Mouse (Mus musculus): Measurements from ENCODE around the gene Mab21l2.

DNA sequence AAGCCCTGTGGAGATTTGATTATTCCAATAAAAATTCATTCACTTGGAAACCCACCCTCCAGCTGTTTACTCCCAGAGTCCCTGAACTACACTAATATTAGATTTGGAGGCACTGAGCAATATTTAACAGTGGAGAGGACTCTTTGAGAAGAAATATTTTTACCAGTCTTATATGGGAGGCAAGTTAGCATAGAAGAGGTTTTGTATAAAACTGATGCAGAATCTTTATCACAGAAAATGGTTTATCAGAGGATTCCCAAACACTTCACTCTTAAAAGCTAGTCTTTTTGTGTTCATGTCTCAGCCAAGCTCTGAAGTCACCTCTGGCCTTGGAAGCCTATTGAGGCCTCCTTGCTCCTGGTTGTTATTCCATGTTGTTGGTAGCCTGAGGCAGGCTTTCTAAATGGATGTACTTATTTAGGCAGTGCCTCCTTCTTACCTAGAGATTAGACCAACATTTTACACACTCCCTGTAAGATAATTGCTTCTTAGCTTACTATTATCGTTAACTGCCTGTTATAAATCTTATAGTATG lies 6.5 kb downstream of the Mab21l2 start:
- no peak for TF ChIP-seq CTCF (IDR thresholded peaks at IDR 0.05; ENCODE audit: control insufficient read depth, insufficient read depth, insufficient read length)
- no peak for TF ChIP-seq MAX (IDR thresholded peaks at IDR 0.05)
